Mouse (Mus musculus): Measurements from ENCODE around the gene Fam160a1.

DNA sequence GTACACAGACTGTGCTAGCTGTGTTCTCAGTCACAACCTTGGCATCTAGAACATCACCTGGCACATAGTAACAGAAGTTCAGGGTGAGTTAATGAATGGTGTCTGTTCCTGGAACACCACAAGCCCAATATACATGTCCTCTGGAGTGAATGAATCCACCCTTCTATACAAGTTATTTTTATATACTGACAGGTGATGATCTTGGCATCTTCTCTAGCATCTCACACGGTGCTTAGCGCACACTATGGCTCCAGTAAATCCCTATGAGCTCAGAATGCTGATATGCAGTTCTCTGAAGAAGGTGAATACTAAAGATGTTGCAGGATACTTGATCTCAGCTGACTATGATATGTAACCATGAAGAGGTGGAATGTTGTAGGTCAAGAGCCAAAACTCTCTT is 45.8 kb upstream of the Fam160a1 start:
- TF ChIP-seq CTCF (conservative IDR thresholded peaks at IDR 0.05; ENCODE audit: low read length) (no peak), POU5F1 (IDR thresholded peaks at IDR 0.05; ENCODE audit: borderline replicate concordance, low read length) (no peak), NANOG (IDR thresholded peaks at IDR 0.05; ENCODE audit: borderline replicate concordance, low read length) (no peak)
